Mouse (Mus musculus) neural tube, embryonic 11.5 days (tissue): ENCODE data around the gene Trank1. TPM values are rescaled to one million over a fixed set of nuclear protein-coding genes. Genes with fewer than 3 reads are reported as not detected.

ENCODE experiments used
- ATAC-seq: fragments of 200-750 bp; cut with Nextera tagmentation; 2 replicates; pipeline ENCODE4 v1.8.0; 2017; ENCODE audit warnings: moderate number of reproducible peaks, mild to moderate bottlenecking, moderate TSS enrichment, moderate library complexity; ENCODE audit not compliant: insufficient read depth, low FRiP score, low TSS enrichment
- DNase-seq: peaks from one replicate; pipeline ENCODE4 v3.0.0-alpha.2; 2015; ENCODE audit warnings: low spot score
- H3K27ac ChIP-seq: fragments of 300-500 bp; sonication (generic); 2 replicates; pipeline ENCODE4 v1.5.1; 2014; ENCODE audit warnings: low read depth, mild to moderate bottlenecking, low read length
- H3K27me3 ChIP-seq: fragments of 300-500 bp; sonication (generic); 2 replicates; pipeline ENCODE4 v1.6.1; 2014; ENCODE audit warnings: mild to moderate bottlenecking, low read length, mixed read lengths; ENCODE audit not compliant: control insufficient read depth, insufficient read depth
- H3K36me3 ChIP-seq: fragments of 300-500 bp; sonication (generic); 2 replicates; pipeline ENCODE4 v1.6.1; 2014; ENCODE audit warnings: mild to moderate bottlenecking, low read length, moderate library complexity, mixed read lengths; ENCODE audit not compliant: control insufficient read depth, insufficient read depth
- H3K4me1 ChIP-seq: fragments of 300-500 bp; sonication (generic); 2 replicates; pipeline ENCODE4 v1.6.1; 2014; ENCODE audit warnings: low read length, mixed read lengths; ENCODE audit not compliant: control insufficient read depth, insufficient read depth
- H3K4me2 ChIP-seq: fragments of 300-500 bp; sonication (generic); 2 replicates; pipeline ENCODE4 v1.6.1; 2014; ENCODE audit warnings: low read depth, mild to moderate bottlenecking, moderate library complexity
- H3K4me3 ChIP-seq: fragments of 300-500 bp; sonication (generic); 2 replicates; pipeline ENCODE4 v1.5.1; 2014; ENCODE audit warnings: low read depth, low read length
- H3K9ac ChIP-seq: fragments of 300-500 bp; sonication (generic); 2 replicates; pipeline ENCODE4 v1.6.1; 2014; ENCODE audit warnings: mild to moderate bottlenecking, low read length
- H3K9me3 ChIP-seq: fragments of 300-500 bp; sonication (generic); 2 replicates; pipeline ENCODE4 v1.6.1; 2016; ENCODE audit warnings: low read length; ENCODE audit not compliant: control insufficient read depth
- WGBS: fragments of 180-500 bp; shearing (Covaris S2); extraction: QIAGEN DNeasy Blood & Tissue Kit; methylation state at CpG from one replicate; pipeline ENCODE4 v1.1.7; 2014; 5-methylcytosine and 5-hydroxymethylcytosine counted together
- polyA plus RNA-seq: library from polyadenylated mRNA; unstranded; fragments of >200 nt; fragmentation: Nextera tagmentation; extraction: Ambion mirVana; gene quantifications from 2 replicates; pipeline ENCODE4 v1.2.1, GENCODE M21; 2014

Gene Trank1
- polyA plus RNA-seq, 1 experiment from 2014 or later, result 0.16 TPM

DNA sequence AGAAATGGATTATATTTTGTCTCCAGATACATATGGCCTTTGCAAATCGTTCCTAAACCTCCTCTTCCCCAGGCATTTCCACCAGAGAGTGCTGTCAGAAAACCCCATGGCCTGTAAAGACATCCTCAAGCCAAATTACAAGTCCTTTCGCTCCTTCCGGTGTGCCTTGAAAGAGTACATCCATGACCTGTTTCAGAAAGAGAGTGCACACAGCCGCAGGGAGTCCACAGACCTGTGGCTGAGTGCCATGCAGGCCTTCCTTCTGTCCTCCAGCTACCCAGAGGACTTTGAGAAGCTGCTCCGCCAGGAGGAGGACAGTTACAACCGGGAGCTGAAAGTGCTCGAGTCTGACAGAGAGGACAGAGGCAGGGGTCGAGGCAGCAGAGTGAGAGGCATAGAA lies 79.5 kb downstream of the Trank1 start:
- Histone ChIP-seq H3K4me1 (no peaks in the 10 kb centered on the region), H3K36me3 (no peaks in the 10 kb centered on the region), H3K27me3 (no peaks in the 10 kb centered on the region), H3K27ac (no peak overlapping the region), H3K4me2 (no peak overlapping the region), H3K9ac (no peak overlapping the region), H3K4me3 (no peak overlapping the region), H3K9me3 (no peaks in the 10 kb centered on the region)
- 85% methylated on average over 8 of the region's 8 CpGs for WGBS
- no peak for ATAC-seq
- DNase-seq, result no peak

DNA sequence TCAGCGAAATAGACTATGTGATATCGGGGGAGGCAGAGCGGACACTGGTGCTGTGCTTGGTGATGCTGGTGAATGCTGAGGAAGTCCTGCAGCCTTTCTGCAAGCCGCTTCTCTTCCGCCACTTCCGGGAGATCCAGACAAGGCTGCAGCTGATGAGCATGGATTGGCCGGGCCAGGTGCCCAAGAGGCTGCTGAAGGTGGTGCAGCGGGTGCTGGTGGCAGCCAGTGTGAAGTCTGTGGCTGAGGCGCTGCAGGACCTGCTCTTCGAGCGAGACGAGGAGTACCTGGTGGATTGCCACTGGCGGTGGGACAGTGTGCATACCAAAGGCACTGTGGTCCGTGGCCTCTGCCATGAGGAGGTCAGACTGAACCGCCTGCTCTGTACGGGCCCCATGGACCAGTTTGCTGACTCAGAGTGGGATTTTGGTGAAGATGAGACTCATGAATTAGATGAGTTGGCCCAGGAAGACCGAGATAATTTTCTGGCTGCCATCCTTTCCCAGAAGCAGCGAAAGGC lies 80.4 kb downstream of the Trank1 start:
- DNase-seq (no peak), ATAC-seq (no peak)
- 88% methylated on average over 18 of the region's 18 CpGs for WGBS
- no peak overlapping the region for H3K4me2 ChIP-seq
- no peaks in the 10 kb centered on the region for H3K4me1 ChIP-seq
- no peaks in the 10 kb centered on the region for H3K27me3 ChIP-seq
- H3K27ac ChIP-seq, result no peak overlapping the region
- H3K4me3 ChIP-seq, result no peak overlapping the region
- no peaks in the 10 kb centered on the region for H3K36me3 ChIP-seq
- no peaks in the 10 kb centered on the region for H3K9me3 ChIP-seq
- H3K9ac ChIP-seq, result no peak overlapping the region

DNA sequence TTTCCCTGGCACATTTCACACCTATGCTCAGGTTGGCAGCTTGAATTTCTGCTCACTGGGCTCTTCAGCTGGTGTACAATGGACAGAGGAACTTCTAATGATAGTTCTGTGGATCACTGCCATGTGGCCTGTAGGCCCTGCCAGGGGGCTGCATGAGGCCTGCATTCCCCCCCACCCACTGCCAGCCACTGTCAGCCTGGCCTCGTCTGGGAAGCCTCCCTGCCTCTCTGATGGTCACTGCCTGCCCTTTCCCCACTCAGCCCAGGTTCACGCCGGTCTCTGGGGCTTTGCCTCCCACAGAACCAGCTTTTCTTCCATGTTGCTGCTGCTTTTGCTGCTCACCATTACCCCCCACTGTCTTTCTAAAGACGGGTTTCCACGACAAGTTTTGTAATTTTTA lies 83.7 kb downstream of the Trank1 start:
- 83% methylated on average over 5 of the region's 5 CpGs for WGBS
- no peak for ATAC-seq
- no peak overlapping the region for H3K4me2 ChIP-seq
- no peak overlapping the region for H3K9ac ChIP-seq
- H3K9me3 ChIP-seq, result no peaks in the 10 kb centered on the region
- no peak overlapping the region for H3K4me3 ChIP-seq
- H3K27ac ChIP-seq, result no peak overlapping the region
- no peaks in the 10 kb centered on the region for H3K36me3 ChIP-seq
- DNase-seq, result no peak
- no peaks in the 10 kb centered on the region for H3K4me1 ChIP-seq
- H3K27me3 ChIP-seq, result no peaks in the 10 kb centered on the region

DNA sequence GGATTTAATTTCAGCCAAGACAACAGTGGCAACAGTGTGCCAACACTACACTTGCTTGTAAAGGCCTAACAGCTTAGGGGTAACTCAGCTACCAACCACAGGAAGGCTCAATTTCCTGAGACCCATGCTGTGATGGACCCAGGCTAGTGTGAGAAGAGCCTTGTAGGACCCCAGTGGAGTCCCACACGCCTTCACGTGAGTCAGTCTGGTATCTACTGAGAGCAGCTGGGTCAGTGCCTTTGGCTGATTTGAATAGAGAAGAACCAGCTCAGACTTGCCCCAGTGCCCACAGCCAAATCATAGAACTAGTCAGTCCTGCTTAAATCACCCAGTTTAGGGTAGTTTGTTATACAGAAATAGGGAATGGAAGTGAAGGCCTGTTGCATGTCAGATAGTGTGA lies 86.5 kb downstream of the Trank1 start:
- Histone ChIP-seq H3K4me1 (no peaks in the 10 kb centered on the region), H3K27me3 (no peaks in the 10 kb centered on the region), H3K27ac (no peak overlapping the region), H3K36me3 (no peaks in the 10 kb centered on the region), H3K4me3 (no peak overlapping the region), H3K4me2 (no peak overlapping the region), H3K9me3 (no peaks in the 10 kb centered on the region), H3K9ac (no peak overlapping the region)
- no peak for DNase-seq
- ATAC-seq, result no peak
- 76% methylated on average over 2 of the region's 2 CpGs for WGBS

DNA sequence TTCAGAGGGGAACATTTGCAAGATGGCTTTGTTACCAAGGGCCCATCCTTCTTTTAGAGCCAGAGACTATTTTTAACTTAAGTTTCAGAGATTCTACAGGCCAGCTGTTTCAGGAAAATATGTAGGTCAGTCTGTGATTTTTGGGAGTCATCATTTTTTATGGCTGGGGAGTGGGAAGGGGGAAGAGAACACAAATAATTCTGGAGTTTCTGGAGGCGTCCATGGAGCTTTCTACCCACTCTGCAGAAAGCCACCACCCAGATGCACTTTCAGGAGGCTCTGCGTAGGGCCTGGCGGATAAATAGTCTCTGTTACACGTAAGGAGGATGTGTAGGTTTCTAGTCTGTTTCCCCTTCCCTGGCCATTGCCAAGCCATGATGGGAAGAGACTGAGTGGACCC lies 88.5 kb downstream of the Trank1 start:
- no peaks in the 10 kb centered on the region for H3K27me3 ChIP-seq
- H3K36me3 ChIP-seq, result no peaks in the 10 kb centered on the region
- no peak overlapping the region for H3K4me2 ChIP-seq
- WGBS, result 71% methylated on average over 4 of the region's 4 CpGs
- H3K27ac ChIP-seq, result no peak overlapping the region
- ATAC-seq (no peak), DNase-seq (no peak)
- no peaks in the 10 kb centered on the region for H3K9me3 ChIP-seq
- H3K9ac ChIP-seq, result no peak overlapping the region
- H3K4me1 ChIP-seq, result no peaks in the 10 kb centered on the region
- H3K4me3 ChIP-seq, result no peak overlapping the region

DNA sequence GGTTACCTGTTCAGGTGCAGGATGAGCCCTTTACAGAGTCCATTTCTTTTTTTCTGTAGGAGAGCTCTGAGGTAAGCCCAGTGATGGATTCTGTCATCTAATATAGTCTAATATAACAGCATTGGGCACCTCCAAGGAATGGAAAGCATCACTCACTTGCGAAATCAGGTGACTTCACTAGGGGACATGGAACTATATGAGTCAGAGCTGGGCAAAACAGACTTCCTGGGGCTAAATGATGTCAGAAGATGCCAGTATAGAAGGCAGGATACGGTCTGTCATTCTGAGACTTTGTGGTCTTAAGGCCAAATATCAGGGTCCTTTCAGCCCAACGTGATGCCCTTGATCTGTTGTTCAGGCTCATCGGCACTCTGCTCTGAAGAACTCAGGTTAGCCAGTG lies 91.6 kb downstream of the Trank1 start:
- no peak for ATAC-seq
- 91% methylated on average over 4 of the region's 4 CpGs for WGBS

DNA sequence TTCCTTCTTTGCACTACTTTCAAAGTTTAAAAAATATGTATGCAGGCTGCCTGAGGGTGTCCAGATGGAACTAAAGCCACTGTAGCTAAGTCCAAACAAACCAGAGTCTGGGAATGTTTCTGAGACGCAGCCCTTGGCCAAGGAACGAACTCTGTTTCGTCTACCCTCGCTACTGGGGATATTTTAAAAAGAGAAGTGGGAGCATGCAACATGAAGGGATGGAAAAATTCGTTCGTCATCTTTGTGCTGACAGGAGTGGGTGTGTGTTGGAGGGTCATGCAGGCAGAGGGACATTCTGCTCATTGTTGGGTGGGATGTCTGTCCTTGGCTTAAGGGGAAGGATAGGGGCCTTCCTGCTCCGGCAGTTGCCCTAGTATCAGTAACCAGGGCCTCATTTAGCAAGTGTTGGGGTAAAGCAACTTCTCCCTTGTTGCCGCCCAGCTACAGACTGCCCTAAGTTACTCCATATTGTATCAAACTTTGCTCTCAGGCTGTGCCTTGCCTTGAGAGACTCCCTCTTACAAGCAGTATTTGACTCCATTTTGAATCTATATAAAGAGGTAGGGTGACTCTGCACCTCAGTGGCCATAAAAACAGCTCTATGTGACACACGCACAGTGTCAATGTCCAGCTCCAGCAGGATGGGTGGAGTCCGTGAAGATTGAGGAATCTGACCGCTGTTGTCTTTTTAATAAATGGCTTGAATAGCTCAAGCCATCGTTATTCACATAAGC lies 93.0 kb downstream of the Trank1 start:
- H3K27me3 ChIP-seq, result no peaks in the 10 kb centered on the region
- H3K36me3 ChIP-seq, result no peaks in the 10 kb centered on the region
- H3K9ac ChIP-seq, result no peak overlapping the region
- no peak overlapping the region for H3K4me2 ChIP-seq
- no peaks in the 10 kb centered on the region for H3K4me1 ChIP-seq
- H3K9me3 ChIP-seq, result no peaks in the 10 kb centered on the region
- DNase-seq (no peak), ATAC-seq (no peak)
- no peak overlapping the region for H3K4me3 ChIP-seq
- H3K27ac ChIP-seq, result no peak overlapping the region
- 87% methylated on average over 12 of the region's 12 CpGs for WGBS

More for the DNA sequence above, 91.6 kb downstream of the Trank1 start:
- no peak overlapping the region for H3K4me3 ChIP-seq
- H3K36me3 ChIP-seq, result no peaks in the 10 kb centered on the region
- no peaks in the 10 kb centered on the region for H3K9me3 ChIP-seq
- no peak overlapping the region for H3K27ac ChIP-seq
- H3K4me2 ChIP-seq, result no peak overlapping the region
- H3K4me1 ChIP-seq, result no peaks in the 10 kb centered on the region
- DNase-seq, result no peak
- no peaks in the 10 kb centered on the region for H3K27me3 ChIP-seq
- H3K9ac ChIP-seq, result no peak overlapping the region

DNA sequence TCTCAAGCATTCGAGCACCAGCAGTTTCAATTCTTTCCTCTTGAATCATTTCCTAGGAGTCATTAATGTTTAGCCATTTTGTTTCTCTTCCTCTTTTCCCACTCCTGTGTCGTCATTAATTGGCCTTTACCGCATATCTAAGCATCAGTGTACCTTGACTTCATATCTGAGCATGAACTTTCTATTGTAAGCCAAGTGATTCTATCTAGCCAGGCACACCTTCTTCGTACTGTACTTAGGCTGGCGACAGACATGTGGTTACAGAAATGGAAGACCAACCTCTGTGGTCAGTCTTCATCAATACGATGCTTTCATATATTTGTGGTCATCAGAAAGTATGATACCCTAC lies 93.5 kb downstream of the Trank1 start:
- Histone ChIP-seq H3K36me3 (no peaks in the 10 kb centered on the region), H3K4me3 (no peak overlapping the region), H3K27me3 (no peaks in the 10 kb centered on the region), H3K9ac (no peak overlapping the region), H3K9me3 (no peaks in the 10 kb centered on the region), H3K4me2 (no peak overlapping the region), H3K4me1 (no peaks in the 10 kb centered on the region), H3K27ac (no peak overlapping the region)
- 90% methylated on average over 6 of the region's 6 CpGs for WGBS
- DNase-seq, result no peak
- ATAC-seq, result no peak

DNA sequence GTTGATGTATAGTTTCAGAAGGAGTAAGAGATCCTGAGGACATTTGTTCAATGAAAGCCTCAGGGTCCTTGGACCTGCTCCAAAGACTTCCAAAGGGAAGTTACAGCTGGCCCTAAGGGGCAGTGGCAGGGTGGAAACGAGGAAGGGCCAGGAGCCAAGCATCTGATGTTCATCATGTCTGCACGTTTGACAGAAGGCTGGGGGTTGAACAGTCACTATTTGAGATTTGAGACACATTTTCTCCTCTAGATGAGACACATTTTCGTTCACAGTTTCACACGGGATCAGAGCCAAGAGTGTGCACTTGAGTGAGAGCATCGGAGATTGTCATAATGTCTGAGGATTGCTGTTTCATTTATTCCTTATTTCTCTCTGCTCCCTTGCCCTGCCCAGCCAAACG lies 96.5 kb downstream of the Trank1 start:
- Histone ChIP-seq H3K27me3 (no peaks in the 10 kb centered on the region), H3K4me3 (no peak overlapping the region), H3K9ac (no peak overlapping the region), H3K4me2 (no peak overlapping the region), H3K9me3 (no peaks in the 10 kb centered on the region), H3K36me3 (no peaks in the 10 kb centered on the region), H3K4me1 (no peaks in the 10 kb centered on the region), H3K27ac (no peak overlapping the region)
- ATAC-seq (no peak), DNase-seq (no peak)
- 90% methylated on average over 6 of the region's 6 CpGs for WGBS
